Comparison of ENCODE assay signal across 9 mouse cellular contexts in genomic region chr4:81763311-81764025, GRCm38 (mm10).
DNase-seq lines count a peak whose midpoint lies in the region; ATAC-seq and TF ChIP-seq lines count a peak whose summit lies in the region.
"Had no signal": no experiment of that assay in that cellular context is flagged by ENCODE, and none has a peak within 500 bp of the region (broad histone marks: within the 10 kb centered on the region; RNA-seq: fewer than 3 reads in every experiment).

No protein-coding gene starts in this region.

- no peak overlapping the region for H3K4me3 ChIP-seq in heart, adult 2 months
- H3K4me3 ChIP-seq in brown adipose tissue, adult 24 weeks (ENCODE audit: insufficient read depth, low read depth, low read length) = no peak overlapping the region
- H3K4me3 ChIP-seq in midbrain, embryonic 12.5 days = no peak overlapping the region
- H3K4me3 ChIP-seq: liver, embryonic 12.5 days had no signal

- no peaks in the 10 kb centered on the region for H3K36me3 ChIP-seq in heart, adult 2 months (ENCODE audit: control insufficient read depth, insufficient read depth, low read length)
- H3K36me3 ChIP-seq in midbrain, embryonic 12.5 days = no peaks in the 10 kb centered on the region
- H3K36me3 ChIP-seq: liver, embryonic 12.5 days had no signal

- no peaks in the 10 kb centered on the region for H3K9me3 ChIP-seq in midbrain, embryonic 12.5 days
- H3K9me3 ChIP-seq: liver, embryonic 12.5 days had no signal

- 56% methylated on average over 10 of the region's 10 CpGs for WGBS in heart, adult 2 months
- 46% methylated on average over 10 of the region's 10 CpGs for WGBS in midbrain, embryonic 12.5 days

- H3K27me3 ChIP-seq in heart, adult 2 months (ENCODE audit: control insufficient read depth, insufficient read depth, low read length) = no peaks in the 10 kb centered on the region
- H3K27me3 ChIP-seq in midbrain, embryonic 12.5 days = no peaks in the 10 kb centered on the region
- H3K27me3 ChIP-seq: liver, embryonic 12.5 days had no signal

- no peak for TF ChIP-seq EP300 in heart, adult 2 months (IDR thresholded peaks at IDR 0.05; ENCODE audit: insufficient read depth, low read depth, low read length)

- peak overlapping the region; percentile 39 for H3K27ac ChIP-seq in heart, adult 2 months
- H3K27ac ChIP-seq in brown adipose tissue, adult 24 weeks (replicated peaks; ENCODE audit: low read depth, low read length) = peak overlapping the region; percentile 66
- peak overlapping the region; percentile 71 for H3K27ac ChIP-seq in midbrain, embryonic 12.5 days (replicated peaks)
- H3K27ac ChIP-seq: liver, embryonic 12.5 days had no signal

- no peak for TF ChIP-seq CTCF in heart, adult 2 months (IDR thresholded peaks at IDR 0.05)

- TF ChIP-seq POLR2A in heart, adult 2 months (IDR thresholded peaks at IDR 0.05; ENCODE audit: insufficient read depth, low read depth, low read length) = no peak

- H3K4me1 ChIP-seq in heart, adult 2 months (ENCODE audit: control insufficient read depth, insufficient read depth, low read length) = peaks cover 3% of the 10 kb centered on the region
- peaks cover 3% of the 10 kb centered on the region; the same call in 1 of the 2 replicates for H3K4me1 ChIP-seq in brown adipose tissue, adult 24 weeks (ENCODE audit: control insufficient read depth, insufficient read depth, insufficient read length, low read length)
- peaks cover 27% of the 10 kb centered on the region for H3K4me1 ChIP-seq in midbrain, embryonic 12.5 days

- H3K9ac ChIP-seq in heart, adult 2 months (ENCODE audit: low read depth, low read length) = peak overlapping the region; percentile 19; the same call in 1 of the 2 replicates
- no peak overlapping the region for H3K9ac ChIP-seq in midbrain, embryonic 12.5 days (replicated peaks)
- H3K9ac ChIP-seq: liver, embryonic 12.5 days had no signal

- intact Hi-C loops in heart, adult 2 months (cut with DNase I) = loop anchor here (5.0 kb wide), 1 partner anchor 181 kb away; no protein-coding TSS in a partner anchor
- intact Hi-C loops in heart, postnatal 14 days (cut with DNase I) = no loop called here
- intact Hi-C loops in heart, postnatal 10 days (cut with DNase I) = no loop called here

- H3K4me2 ChIP-seq in midbrain, embryonic 12.5 days (replicated peaks) = peak overlapping the region; percentile 21
- H3K4me2 ChIP-seq: liver, embryonic 12.5 days had no signal

- no peak for DNase-seq in heart, adult 2 months
- DNase-seq in heart, postnatal 14 days = no peak
- DNase-seq in heart, postnatal 10 days = peak; percentile 7 to 13
- DNase-seq in c-Kit-positive CD71-positive TER-119-positive erythroid progenitor cells, embryonic 14.5 days (ENCODE audit: low spot score) = no peak
- DNase-seq in thymus, postnatal 14 days = no peak

- H3K79me2 ChIP-seq in heart, adult 2 months (replicated peaks; ENCODE audit: control insufficient read depth, insufficient read depth, low read length) = no peaks in the 10 kb centered on the region

- no peak for ATAC-seq in midbrain, embryonic 12.5 days (ENCODE audit: low FRiP score, low read depth)
- no peak for ATAC-seq in erythroblast, adult 5-6 weeks (replicated peaks; ENCODE audit: low FRiP score, poor library complexity, severe bottlenecking)
- ATAC-seq: liver, embryonic 12.5 days had no signal

Comparison
In these comparisons a context has a peak if more than half of its experiments do, and no peak if none do; other contexts are left out.
1. DNase-seq: peak in heart, postnatal 10 days (2 of 2); none in heart, adult 2 months (0 of 2), heart, postnatal 14 days (0 of 2), c-Kit-positive CD71-positive TER-119-positive erythroid progenitor cells, embryonic 14.5 days (single experiment) and thymus, postnatal 14 days (single experiment).
2. Peak in every context shown above with its lines, with median percentiles within 50 percentile points of each other: H3K27ac ChIP-seq.